ENCODE assay signal across 8 mouse cellular contexts in the genomic region with DNA sequence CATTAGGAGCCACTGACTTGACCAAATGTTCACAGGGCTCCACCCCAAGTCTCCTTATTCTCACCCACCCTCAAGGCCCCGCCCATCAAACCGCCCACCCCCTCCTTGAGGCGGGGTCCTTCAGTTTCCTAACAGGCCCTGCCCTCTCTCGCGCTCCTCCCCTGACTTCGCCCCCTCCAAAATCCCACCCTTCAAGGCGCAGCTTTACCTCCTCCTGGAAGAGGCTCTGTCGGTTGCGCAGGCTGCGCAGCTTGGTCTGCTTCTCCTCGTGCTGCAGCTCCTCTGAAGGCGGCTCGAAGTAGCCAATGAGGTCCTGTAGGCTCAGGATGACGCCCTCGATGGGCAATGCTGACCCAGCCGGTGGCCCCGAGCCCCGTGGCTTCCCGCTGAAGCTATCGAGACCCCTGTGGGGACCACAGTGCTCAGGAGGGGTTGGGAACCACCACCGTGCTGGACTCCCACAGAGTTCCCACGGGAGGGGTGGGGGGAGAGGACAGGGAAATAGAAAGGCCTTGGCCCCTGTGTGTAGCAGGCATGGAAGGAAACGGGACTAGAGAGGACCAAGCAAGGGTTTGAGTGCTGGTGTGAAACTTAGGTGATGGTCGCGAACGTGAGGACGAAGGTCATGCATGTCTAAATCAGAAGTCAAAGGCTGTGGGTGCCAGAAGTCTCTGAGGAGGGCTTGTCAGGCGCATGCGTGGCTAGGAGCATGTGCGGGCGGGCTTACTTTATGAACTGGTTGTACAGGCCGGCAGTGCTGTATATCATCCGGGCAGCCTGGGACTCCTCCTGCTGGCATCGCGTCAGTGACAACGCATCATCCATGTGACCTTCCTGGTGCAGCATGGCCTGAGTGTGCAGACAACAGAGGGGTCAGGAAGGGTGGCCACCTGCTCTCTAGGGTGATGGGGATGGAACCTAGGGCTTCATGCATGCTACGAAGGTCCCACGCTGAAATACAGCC. TPM values are rescaled to one million over a fixed set of nuclear protein-coding genes. Genes with fewer than 3 reads are reported as not detected.
DNase-seq lines count a peak whose midpoint lies in the region; ATAC-seq and TF ChIP-seq lines count a peak whose summit lies in the region.

No protein-coding gene starts in this region.

- H3K27ac ChIP-seq in cerebellum, adult 2 months (ENCODE audit: insufficient read depth, low read length) = no peak overlapping the region
- H3K27ac ChIP-seq in heart, embryonic 10.5 days = peak overlapping the region; percentile 59; the same call in 1 of the 2 replicates
- peak overlapping the region; percentile 47; the same call in 1 of the 2 replicates for H3K27ac ChIP-seq in limb, embryonic 15.5 days
- no peak overlapping the region for H3K27ac ChIP-seq in neural tube, embryonic 15.5 days (replicated peaks)

- ATAC-seq in cerebellum, adult (ENCODE audit: insufficient number of reproducible peaks, low FRiP score, low TSS enrichment) = no peak
- peak; percentile 65; the same call in 1 of the 2 replicates for ATAC-seq in limb, embryonic 15.5 days (ENCODE audit: insufficient number of reproducible peaks, low FRiP score, low TSS enrichment, low read depth)
- ATAC-seq in neural tube, embryonic 15.5 days (ENCODE audit: low FRiP score) = 0 out of 2 replicates have a peak, but pooled peaks have one; percentile 38

- no peak for TF ChIP-seq POLR2A in cerebellum, adult 2 months (IDR thresholded peaks at IDR 0.05; ENCODE audit: borderline replicate concordance, insufficient read depth, low read length)

- 28% methylated on average over 38 of the region's 38 CpGs for WGBS in cerebellum, adult 2 months
- 26% methylated on average over 38 of the region's 38 CpGs for WGBS in heart, embryonic 10.5 days
- WGBS in limb, embryonic 15.5 days = 27% methylated on average over 38 of the region's 38 CpGs
- WGBS in neural tube, embryonic 15.5 days = 26% methylated on average over 38 of the region's 38 CpGs

- H3K27me3 ChIP-seq in cerebellum, adult 2 months (ENCODE audit: control insufficient read depth, insufficient read depth, low read length) = no peaks in the 10 kb centered on the region
- H3K27me3 ChIP-seq in heart, embryonic 10.5 days (ENCODE audit: insufficient read depth, poor library complexity, severe bottlenecking) = peaks cover 31% of the 10 kb centered on the region
- no peaks in the 10 kb centered on the region for H3K27me3 ChIP-seq in limb, embryonic 15.5 days
- no peaks in the 10 kb centered on the region; the same call in 1 of the 2 replicates for H3K27me3 ChIP-seq in neural tube, embryonic 15.5 days (replicated peaks)

- H3K9me3 ChIP-seq in heart, embryonic 10.5 days = no peaks in the 10 kb centered on the region
- H3K9me3 ChIP-seq in limb, embryonic 15.5 days = no peaks in the 10 kb centered on the region
- H3K9me3 ChIP-seq in neural tube, embryonic 15.5 days (replicated peaks) = no peaks in the 10 kb centered on the region

- H3K4me3 ChIP-seq in cerebellum, adult 2 months (replicated peaks; ENCODE audit: insufficient read depth, low read depth, low read length) = no peak overlapping the region
- H3K4me3 ChIP-seq in heart, embryonic 10.5 days = peak overlapping the region; percentile 50
- peak overlapping the region; percentile 30 for H3K4me3 ChIP-seq in limb, embryonic 15.5 days
- H3K4me3 ChIP-seq in neural tube, embryonic 15.5 days (replicated peaks) = peak overlapping the region; percentile 24

- H3K36me3 ChIP-seq in heart, embryonic 10.5 days = no peaks in the 10 kb centered on the region
- no peaks in the 10 kb centered on the region for H3K36me3 ChIP-seq in limb, embryonic 15.5 days
- no peaks in the 10 kb centered on the region for H3K36me3 ChIP-seq in neural tube, embryonic 15.5 days

- no peak overlapping the region for H3K9ac ChIP-seq in limb, embryonic 15.5 days
- H3K9ac ChIP-seq in neural tube, embryonic 15.5 days (replicated peaks) = 0 out of 2 replicates have a peak overlapping the region, but pooled peaks have one; percentile 11

- DNase-seq in cerebellum, adult 2 months = peak; percentile 14 to 20
- peak; percentile 3 to 20 for DNase-seq in cerebellum, postnatal 36 days
- no peak for DNase-seq in heart, embryonic 10.5 days (ENCODE audit: low spot score)
- peak; percentile 14 for DNase-seq in kidney, adult 9 months
- no peak for DNase-seq in B cell, adult 2 months

- no peaks in the 10 kb centered on the region for H3K4me1 ChIP-seq in cerebellum, adult 2 months (ENCODE audit: control insufficient read depth, insufficient read depth, low read length)
- H3K4me1 ChIP-seq in heart, embryonic 10.5 days = peaks cover 10% of the 10 kb centered on the region
- peaks cover 11% of the 10 kb centered on the region for H3K4me1 ChIP-seq in limb, embryonic 15.5 days
- H3K4me1 ChIP-seq in neural tube, embryonic 15.5 days = peaks cover 8% of the 10 kb centered on the region

- TF ChIP-seq CTCF in cerebellum, adult 2 months (IDR thresholded peaks at IDR 0.05; ENCODE audit: borderline replicate concordance, insufficient read depth, low read depth, low read length) = no peak

- peak overlapping the region; percentile 58 for H3K4me2 ChIP-seq in limb, embryonic 15.5 days
- H3K4me2 ChIP-seq in neural tube, embryonic 15.5 days = peak overlapping the region; percentile 54

RNA-seq across cellular contexts. Expression of gene Ryr1, which starts 15.7 kb away (rescaled TPM):
- polyA plus RNA-seq in cerebellum, adult 2 months (2012; rRNA removed) = 9.5 and 12.1 TPM in 2 replicates
- 0.20 and 0.73 TPM in 2 replicates for polyA plus RNA-seq in heart, embryonic 10.5 days (2016; fragmentation: Nextera tagmentation; extraction: Ambion mirVana)
- polyA plus RNA-seq in limb, embryonic 15.5 days (2015; fragmentation: Nextera tagmentation; extraction: Ambion mirVana) = 5.1 and 10.8 TPM in 2 replicates
- polyA plus RNA-seq in neural tube, embryonic 15.5 days (2015; fragmentation: Nextera tagmentation; extraction: Ambion mirVana) = 8.7 and 13.4 TPM in 2 replicates

RNA-seq across cellular contexts. Expression of gene Rasgrp4, which starts 25.4 kb away (rescaled TPM):
- polyA plus RNA-seq in cerebellum, adult 2 months (2012; rRNA removed) = 1.2 and 1.5 TPM in 2 replicates
- polyA plus RNA-seq in heart, embryonic 10.5 days (2016; fragmentation: Nextera tagmentation; extraction: Ambion mirVana) = 0.74 and 0.79 TPM in 2 replicates
- polyA plus RNA-seq in limb, embryonic 15.5 days (2015; fragmentation: Nextera tagmentation; extraction: Ambion mirVana) = 0.84 and 1.1 TPM in 2 replicates
- polyA plus RNA-seq in neural tube, embryonic 15.5 days (2015; fragmentation: Nextera tagmentation; extraction: Ambion mirVana) = 0.79 and 0.80 TPM in 2 replicates

RNA-seq across cellular contexts. Expression of gene Fam98c, which starts 46.8 kb away (rescaled TPM):
- 76.2 and 81.4 TPM in 2 replicates for polyA plus RNA-seq in cerebellum, adult 2 months (2012; rRNA removed)
- 13.3 and 14.6 TPM in 2 replicates for polyA plus RNA-seq in heart, embryonic 10.5 days (2016; fragmentation: Nextera tagmentation; extraction: Ambion mirVana)
- polyA plus RNA-seq in limb, embryonic 15.5 days (2015; fragmentation: Nextera tagmentation; extraction: Ambion mirVana) = 19.7 and 22.1 TPM in 2 replicates
- polyA plus RNA-seq in neural tube, embryonic 15.5 days (2015; fragmentation: Nextera tagmentation; extraction: Ambion mirVana) = 51.2 and 53.1 TPM in 2 replicates

Comparison
In these comparisons a context has a peak if more than half of its experiments do, and no peak if none do; other contexts are left out.
1. DNase-seq: peak in cerebellum, adult 2 months (2 of 2), cerebellum, postnatal 36 days (2 of 2) and kidney, adult 9 months (single experiment); none in heart, embryonic 10.5 days (single experiment) and B cell, adult 2 months (0 of 2).
2. H3K27ac ChIP-seq: peak in heart, embryonic 10.5 days (single experiment) and limb, embryonic 15.5 days (single experiment); none in cerebellum, adult 2 months (single experiment) and neural tube, embryonic 15.5 days (single experiment).